Mouse (Mus musculus): ENCODE data around the gene Rrp7a. TPM values are rescaled to one million over a fixed set of nuclear protein-coding genes. Genes with fewer than 3 reads are reported as not detected.

Rrp7a gene
- total RNA-seq, 2 experiments from 2014 or later, result 33.6 to 40.4 TPM

DNA sequence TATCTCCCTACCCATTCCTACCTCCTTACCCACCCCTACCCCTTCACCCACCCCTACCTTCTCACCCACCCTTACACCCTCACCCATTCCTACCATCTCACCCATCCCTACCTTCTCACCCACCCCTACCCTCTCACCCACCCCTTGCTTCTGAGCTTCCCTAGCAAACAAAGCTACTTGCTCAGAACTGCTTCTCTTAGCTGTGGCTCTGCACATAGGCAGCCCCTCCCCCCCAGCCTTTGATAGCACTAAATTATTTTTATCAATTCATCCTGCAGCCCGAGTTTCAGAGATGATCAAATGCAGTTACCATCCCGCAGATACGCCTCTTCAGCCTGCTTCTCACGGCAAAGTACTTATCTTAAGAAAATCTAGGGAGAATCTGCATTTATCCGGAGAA, 39.1 kb downstream of the Rrp7a start:
- DNase-seq, result no peak
- intact Hi-C loops (cut with DNase I), result no loop called here

GRCm38 (mm10) chr15:83075607-83076525, 46.7 kb downstream of the Rrp7a start:
- no peak for DNase-seq
- intact Hi-C loops (cut with DNase I), result no loop called here

DNA sequence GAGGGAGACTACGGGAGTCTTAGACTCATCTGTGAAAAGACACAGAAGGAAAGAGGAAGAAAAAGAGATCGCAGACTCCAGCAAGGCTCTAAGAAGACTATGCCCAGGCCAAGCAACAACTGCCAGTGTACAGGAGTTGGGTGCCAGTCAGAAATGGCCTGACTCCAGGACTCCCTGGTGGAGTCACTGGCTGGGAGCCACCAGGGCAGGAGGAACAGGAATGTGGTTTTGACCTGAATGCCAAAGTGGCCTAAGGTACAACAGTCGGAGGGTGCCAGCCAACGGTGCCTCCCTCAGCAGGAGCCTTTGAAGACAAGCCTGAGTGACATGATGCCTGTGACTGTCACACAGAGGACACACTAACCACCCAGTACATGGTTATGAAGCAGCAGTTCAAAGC, 48.4 kb downstream of the Rrp7a start:
- intact Hi-C loops (cut with DNase I), result no loop called here
- no peak for DNase-seq

GRCm38 (mm10) chr15:83071752-83072151, 50.8 kb downstream of the Rrp7a start:
- no peak for DNase-seq
- intact Hi-C loops (cut with DNase I), result no loop called here

DNA sequence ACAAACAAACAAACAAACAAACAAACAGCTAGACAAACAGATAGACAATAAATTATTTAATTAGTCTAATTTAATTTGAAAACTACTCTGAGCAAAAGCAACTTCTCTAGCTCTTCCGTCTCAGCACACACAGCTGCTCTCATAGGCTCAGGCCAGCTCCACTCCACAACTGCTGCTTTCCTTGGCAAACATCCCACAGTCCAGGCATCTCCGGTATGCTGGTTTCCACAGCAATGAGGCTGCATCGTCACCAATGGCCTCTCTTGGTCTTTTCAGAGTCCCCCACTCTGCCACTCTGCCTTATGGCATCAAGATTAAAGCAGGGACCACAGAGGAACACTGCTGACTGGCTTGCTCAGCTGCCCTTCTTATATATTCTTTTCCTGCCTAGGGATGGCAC, 51.7 kb downstream of the Rrp7a start:
- intact Hi-C loops (cut with DNase I), result no loop called here
- no peak for DNase-seq

GRCm38 (mm10) chr15:83068270-83068669, 54.3 kb downstream of the Rrp7a start:
- intact Hi-C loops (cut with DNase I), result no loop called here
- DNase-seq, result no peak

- DNase-seq, result no peak
- intact Hi-C loops (cut with DNase I), result no loop called here
Observed at GRCm38 (mm10) chr15:83065543-83065942, 57.1 kb downstream of the Rrp7a start.

Other genes with a start within 250 kb of the Rrp7a start
- 10 to 100 TPM; 24.8 to 27.8 TPM for gene Tcf20, start 134.9 kb downstream of the Rrp7a start, total RNA-seq (2021)
- gene Nfam1, start 89.5 kb downstream of the Rrp7a start, total RNA-seq (2021), result 1 to 10 TPM in 1 of 2 experiments, under 1 TPM in 1; 0.28 to 1.0 TPM
- 10 to 100 TPM; 25.8 to 27.5 TPM for gene Serhl, start 33.3 kb downstream of the Rrp7a start, total RNA-seq (2021)
- gene Poldip3, start 26.6 kb upstream of the Rrp7a start, total RNA-seq (2021), result 10 to 100 TPM; 14.1 to 16.9 TPM
- gene Cyb5r3, start 49.8 kb upstream of the Rrp7a start, total RNA-seq (2021), result 10 to 100 TPM; 41.8 to 54.2 TPM
- 1 to 10 TPM; 2.4 to 3.5 TPM for gene A4galt, start 129.0 kb upstream of the Rrp7a start, total RNA-seq (2021)
- 1 to 10 TPM; 5.7 to 6.1 TPM for gene Arfgap3, start 227.4 kb upstream of the Rrp7a start, total RNA-seq (2021)

Data from gastrocnemius, postnatal 36 days (tissue).